Comparison of ENCODE assay signal across 8 mouse cellular contexts in genomic region chr12:8313773-8314172, GRCm38 (mm10). TPM values are rescaled to one million over a fixed set of nuclear protein-coding genes. Genes with fewer than 3 reads are reported as not detected.
DNase-seq lines count a peak whose midpoint lies in the region; ATAC-seq lines count a peak whose summit lies in the region.

No protein-coding gene starts in this region.

- peak overlapping the region; percentile 67 for H3K9ac ChIP-seq in forebrain, embryonic 11.5 days (ENCODE audit: low read length)
- peak overlapping the region; percentile 71 for H3K9ac ChIP-seq in liver, embryonic 12.5 days

- H3K27me3 ChIP-seq in forebrain, embryonic 11.5 days (ENCODE audit: control insufficient read depth, insufficient read depth, low read length), result no peaks in the 10 kb centered on the region; the same call in 1 of the 2 replicates
- peaks cover 31% of the 10 kb centered on the region for H3K27me3 ChIP-seq in liver, embryonic 12.5 days (replicated peaks)

- DNase-seq in embryo, embryonic 11 days, result peak; percentile 14
- no peak for DNase-seq in embryo, embryonic 10.5 days (ENCODE audit: low spot score)
- peak; percentile 46 to 49 for DNase-seq in B cell, adult 2 months
- no peak for DNase-seq in forebrain, embryonic 11.5 days (ENCODE audit: low spot score)
- no peak for DNase-seq in cerebellum, postnatal 10 days
- no peak for DNase-seq in cerebellum, postnatal 4 days (ENCODE audit: low spot score in 2 of 2)
- no peak for DNase-seq in layer of hippocampus, adult 9-11 months

- H3K4me3 ChIP-seq in forebrain, embryonic 11.5 days (ENCODE audit: low read depth, low read length), result peak overlapping the region; percentile 59
- H3K4me3 ChIP-seq in liver, embryonic 12.5 days, result peak overlapping the region; percentile 67

- H3K4me2 ChIP-seq in forebrain, embryonic 11.5 days (ENCODE audit: low read depth, low read length, severe bottlenecking), result peak overlapping the region; percentile 68
- H3K4me2 ChIP-seq in liver, embryonic 12.5 days, result peak overlapping the region; percentile 89

- no peak for ATAC-seq in forebrain, embryonic 11.5 days (replicated peaks; ENCODE audit: low FRiP score)
- peak; percentile 11; the same call in 1 of the 2 replicates for ATAC-seq in liver, embryonic 12.5 days

- H3K9me3 ChIP-seq in forebrain, embryonic 11.5 days (ENCODE audit: control insufficient read depth, low read length), result no peaks in the 10 kb centered on the region
- no peaks in the 10 kb centered on the region for H3K9me3 ChIP-seq in liver, embryonic 12.5 days (replicated peaks)

- H3K36me3 ChIP-seq in forebrain, embryonic 11.5 days (ENCODE audit: control insufficient read depth, insufficient read depth, low read length), result no peaks in the 10 kb centered on the region; the same call in 1 of the 2 replicates
- peaks cover 10% of the 10 kb centered on the region for H3K36me3 ChIP-seq in liver, embryonic 12.5 days

- H3K27ac ChIP-seq in forebrain, embryonic 11.5 days (ENCODE audit: low read depth, low read length), result no peak overlapping the region
- no peak overlapping the region for H3K27ac ChIP-seq in liver, embryonic 12.5 days

- 19% methylated on average over 12 of the region's 12 CpGs for WGBS in forebrain, embryonic 11.5 days
- 17% methylated on average over 12 of the region's 12 CpGs for WGBS in liver, embryonic 12.5 days (ENCODE audit: insufficient replicate concordance)

- H3K4me1 ChIP-seq in forebrain, embryonic 11.5 days (replicated peaks; ENCODE audit: control insufficient read depth, insufficient read depth, low read length), result 0 out of 2 replicates have a peak, but pooled peaks cover 1% of the 10 kb centered on the region
- peaks cover 9% of the 10 kb centered on the region; the same call in 1 of the 2 replicates for H3K4me1 ChIP-seq in liver, embryonic 12.5 days

RNA-seq across cellular contexts. Expression of gene Hs1bp3, which starts 0.5 kb away (rescaled TPM):
- 7.8 and 10.5 TPM in 2 replicates for polyA plus RNA-seq in forebrain, embryonic 11.5 days (2014; fragmentation: Nextera tagmentation; extraction: Ambion mirVana)
- 5.4 and 6.1 TPM in 2 replicates for polyA plus RNA-seq in liver, embryonic 12.5 days (2016; fragmentation: Nextera tagmentation; extraction: Ambion mirVana)

RNA-seq across cellular contexts. Expression of gene Gdf7, which starts 12.0 kb away (rescaled TPM):
- polyA plus RNA-seq in forebrain, embryonic 11.5 days (2014; fragmentation: Nextera tagmentation; extraction: Ambion mirVana), result 0.75 TPM in 1 of 2 replicates, not detected in the other
- not detected in 2 replicates for polyA plus RNA-seq in liver, embryonic 12.5 days (2016; fragmentation: Nextera tagmentation; extraction: Ambion mirVana)

Comparison
In these comparisons a context has a peak if more than half of its experiments do, and no peak if none do; other contexts are left out.
1. DNase-seq: peak in embryo, embryonic 11 days (single experiment) and B cell, adult 2 months (2 of 2); none in embryo, embryonic 10.5 days (single experiment), forebrain, embryonic 11.5 days (single experiment), cerebellum, postnatal 10 days (0 of 2), cerebellum, postnatal 4 days (0 of 2) and layer of hippocampus, adult 9-11 months (single experiment).